Mouse (Mus musculus) midbrain, embryonic 16.5 days (tissue): ENCODE data around the gene Sh3gl1. TPM values are rescaled to one million over a fixed set of nuclear protein-coding genes. Genes with fewer than 3 reads are reported as not detected.

Experiments
- ATAC-seq: fragments of 200-750 bp; cut with Nextera tagmentation; 2 replicates; pipeline ENCODE4 v1.8.0; 2017; ENCODE audit warnings: moderate TSS enrichment
- H3K27ac ChIP-seq: fragments of 300-500 bp; sonication (generic); 2 replicates; pipeline ENCODE4 v1.5.1; 2014; ENCODE audit warnings: mild to moderate bottlenecking, low read length, mixed read lengths
- H3K27me3 ChIP-seq: fragments of 300-500 bp; sonication (generic); 2 replicates; pipeline ENCODE4 v1.6.1; 2014; ENCODE audit warnings: low read depth, low read length, mixed read lengths; ENCODE audit not compliant: control insufficient read depth, insufficient read depth
- H3K36me3 ChIP-seq: fragments of 300-500 bp; sonication (generic); 2 replicates; pipeline ENCODE4 v1.6.1; 2014; ENCODE audit warnings: mild to moderate bottlenecking, low read length, moderate library complexity, mixed read lengths; ENCODE audit not compliant: control insufficient read depth, insufficient read depth
- H3K4me1 ChIP-seq: fragments of 300-500 bp; sonication (generic); 2 replicates; pipeline ENCODE4 v1.6.1; 2014; ENCODE audit warnings: mild to moderate bottlenecking, low read length, mixed read lengths; ENCODE audit not compliant: control insufficient read depth, insufficient read depth
- H3K4me2 ChIP-seq: fragments of 300-500 bp; sonication (generic); 2 replicates; pipeline ENCODE4 v1.6.1; 2014; ENCODE audit warnings: mild to moderate bottlenecking, low read length, mixed read lengths
- H3K4me3 ChIP-seq: fragments of 300-500 bp; sonication (generic); 2 replicates; pipeline ENCODE4 v1.5.1; 2014; ENCODE audit warnings: low read depth, mild to moderate bottlenecking, low read length, moderate library complexity, mixed read lengths
- H3K9ac ChIP-seq: fragments of 300-500 bp; sonication (generic); 2 replicates; pipeline ENCODE4 v1.6.1; 2014; ENCODE audit warnings: low read depth, low read length, mixed read lengths
- H3K9me3 ChIP-seq: fragments of 300-500 bp; sonication (generic); replicated peaks from 2 replicates; pipeline ENCODE4 v1.6.1; 2014; ENCODE audit warnings: mild to moderate bottlenecking, low read length, mixed read lengths; ENCODE audit not compliant: control insufficient read depth, poor library complexity, severe bottlenecking
- WGBS: fragments of 180-500 bp; shearing (Covaris S2); extraction: QIAGEN DNeasy Blood & Tissue Kit; methylation state at CpG from one replicate; pipeline ENCODE4 v1.1.7; 2014; 5-methylcytosine and 5-hydroxymethylcytosine counted together
- polyA plus RNA-seq: library from polyadenylated mRNA; unstranded; fragments of >200 nt; fragmentation: Nextera tagmentation; extraction: Ambion mirVana; gene quantifications from 2 replicates; pipeline ENCODE4 v1.2.1, GENCODE M21; 2015

Sh3gl1 gene
- polyA plus RNA-seq, 1 experiment from 2014 or later = 102 TPM

DNA sequence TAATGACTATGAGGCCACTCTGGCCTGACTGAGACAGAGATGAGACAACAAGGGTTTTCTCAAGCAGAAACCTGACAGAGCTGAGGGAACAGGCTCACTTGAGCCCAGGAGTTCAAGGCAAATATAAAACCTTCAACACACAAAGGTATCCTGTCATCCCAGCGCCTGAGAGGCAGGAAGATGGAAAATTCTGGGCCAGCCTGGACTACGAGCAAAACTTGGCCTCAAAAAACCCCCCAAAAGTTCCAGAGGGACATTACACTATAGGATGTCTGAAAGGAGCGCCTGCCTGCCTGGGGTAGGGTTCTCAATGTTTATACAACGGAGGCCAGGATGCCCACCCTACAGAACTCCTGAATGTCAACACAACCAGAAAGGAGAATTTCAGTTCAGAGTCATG, 1.2 kb downstream of the Sh3gl1 start:
- Histone ChIP-seq H3K4me2 (peak overlapping the region; percentile 70), H3K9me3 (no peaks in the 10 kb centered on the region), H3K27ac (no peak overlapping the region), H3K4me3 (peak overlapping the region; percentile 87), H3K9ac (peak overlapping the region; percentile 92; the same call in 1 of the 2 replicates), H3K36me3 (peaks cover 6% of the 10 kb centered on the region; the same call in 1 of the 2 replicates), H3K4me1 (peaks cover 13% of the 10 kb centered on the region), H3K27me3 (no peaks in the 10 kb centered on the region)
- WGBS = 86% methylated on average over 4 of the region's 4 CpGs
- no peak for ATAC-seq

DNA sequence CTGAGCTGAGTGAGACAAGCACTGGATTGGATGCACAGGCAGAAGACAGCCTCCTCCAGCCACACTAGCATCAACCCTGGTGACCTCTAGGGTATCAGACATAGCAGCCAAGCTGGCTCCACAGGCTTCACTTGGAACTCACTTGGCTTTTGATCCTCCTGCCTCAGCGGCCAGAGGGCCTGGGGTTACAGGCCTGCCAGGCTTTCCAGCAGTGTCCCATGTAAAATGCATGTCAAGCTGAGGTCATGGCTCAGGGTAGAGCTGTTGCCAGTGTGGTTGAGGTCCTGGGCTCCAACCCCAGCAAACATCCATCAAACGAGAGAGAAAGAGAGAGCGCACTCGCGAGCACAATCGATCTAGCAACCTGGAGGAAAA, 1.7 kb downstream of the Sh3gl1 start:
- Histone ChIP-seq H3K36me3 (peaks cover 6% of the 10 kb centered on the region; the same call in 1 of the 2 replicates), H3K4me3 (no peak overlapping the region), H3K27ac (no peak overlapping the region), H3K9ac (no peak overlapping the region), H3K4me2 (no peak overlapping the region), H3K27me3 (no peaks in the 10 kb centered on the region), H3K9me3 (no peaks in the 10 kb centered on the region), H3K4me1 (peaks cover 13% of the 10 kb centered on the region)
- ATAC-seq = no peak
- 96% methylated on average over 6 of the region's 6 CpGs for WGBS

DNA sequence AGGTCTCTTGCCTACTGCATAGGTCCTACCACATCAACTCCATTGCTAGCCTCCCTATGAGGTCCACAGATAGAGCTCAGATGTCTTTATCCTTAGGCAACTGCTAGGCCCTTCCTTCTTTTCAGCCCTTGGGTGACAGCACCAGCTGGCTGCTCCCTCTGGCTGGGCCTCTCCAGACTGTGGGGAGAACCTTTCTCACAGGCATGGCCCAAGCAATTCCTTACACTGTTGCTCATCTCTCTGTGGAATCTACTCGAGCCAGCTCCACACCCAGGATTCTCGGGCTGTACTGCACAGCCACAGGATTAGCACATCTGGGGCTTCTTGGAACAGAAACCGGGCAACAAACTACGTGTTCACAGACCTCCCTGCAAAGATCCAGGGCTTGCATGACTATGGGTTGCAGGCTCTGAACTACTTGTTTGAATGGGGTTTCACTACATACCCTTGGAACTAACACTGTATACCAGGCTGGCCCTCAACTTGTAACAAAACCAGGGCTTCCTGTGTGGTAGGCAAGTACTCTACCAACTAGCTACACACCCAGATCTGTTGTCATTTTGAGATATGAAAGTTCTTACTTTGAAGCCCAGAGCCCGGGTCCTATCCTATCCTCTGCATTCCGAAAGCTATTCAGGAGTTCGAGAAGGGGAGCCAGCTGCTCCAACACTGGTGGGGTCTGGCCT, 2.3 kb downstream of the Sh3gl1 start:
- Histone ChIP-seq H3K9ac (no peak overlapping the region), H3K4me2 (no peak overlapping the region)
- WGBS = 92% methylated on average over 7 of the region's 7 CpGs

DNA sequence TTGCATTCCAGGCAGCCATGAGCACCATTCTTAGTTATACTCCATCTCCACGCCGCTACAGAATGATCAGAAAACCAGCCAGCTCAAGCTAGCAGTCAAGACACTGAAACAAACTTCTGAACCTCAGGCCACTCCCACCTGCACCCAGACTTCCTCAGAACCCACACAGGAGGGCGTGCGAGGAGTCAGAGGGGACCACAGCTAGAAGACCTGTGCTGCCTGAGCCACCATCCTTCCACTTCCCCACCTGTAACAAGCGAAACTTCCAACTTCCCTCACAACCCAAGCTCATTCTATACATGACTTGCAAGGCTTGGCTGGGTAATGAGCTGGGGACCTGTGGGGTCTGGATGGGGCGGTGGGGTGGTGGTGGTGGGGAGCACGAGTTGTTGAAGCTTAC, 3.6 kb downstream of the Sh3gl1 start:
- Histone ChIP-seq H3K36me3 (peaks cover 6% of the 10 kb centered on the region; the same call in 1 of the 2 replicates), H3K27me3 (no peaks in the 10 kb centered on the region), H3K9ac (no peak overlapping the region), H3K4me3 (no peak overlapping the region), H3K4me2 (no peak overlapping the region), H3K27ac (no peak overlapping the region), H3K4me1 (peaks cover 13% of the 10 kb centered on the region), H3K9me3 (no peaks in the 10 kb centered on the region)
- ATAC-seq = no peak
- 78% methylated on average over 7 of the region's 7 CpGs for WGBS

More for the DNA sequence above, 2.3 kb downstream of the Sh3gl1 start:
- Histone ChIP-seq H3K9me3 (no peaks in the 10 kb centered on the region), H3K4me3 (no peak overlapping the region), H3K27ac (no peak overlapping the region), H3K36me3 (peaks cover 6% of the 10 kb centered on the region; the same call in 1 of the 2 replicates), H3K27me3 (no peaks in the 10 kb centered on the region), H3K4me1 (peaks cover 13% of the 10 kb centered on the region)
- ATAC-seq = no peak

DNA sequence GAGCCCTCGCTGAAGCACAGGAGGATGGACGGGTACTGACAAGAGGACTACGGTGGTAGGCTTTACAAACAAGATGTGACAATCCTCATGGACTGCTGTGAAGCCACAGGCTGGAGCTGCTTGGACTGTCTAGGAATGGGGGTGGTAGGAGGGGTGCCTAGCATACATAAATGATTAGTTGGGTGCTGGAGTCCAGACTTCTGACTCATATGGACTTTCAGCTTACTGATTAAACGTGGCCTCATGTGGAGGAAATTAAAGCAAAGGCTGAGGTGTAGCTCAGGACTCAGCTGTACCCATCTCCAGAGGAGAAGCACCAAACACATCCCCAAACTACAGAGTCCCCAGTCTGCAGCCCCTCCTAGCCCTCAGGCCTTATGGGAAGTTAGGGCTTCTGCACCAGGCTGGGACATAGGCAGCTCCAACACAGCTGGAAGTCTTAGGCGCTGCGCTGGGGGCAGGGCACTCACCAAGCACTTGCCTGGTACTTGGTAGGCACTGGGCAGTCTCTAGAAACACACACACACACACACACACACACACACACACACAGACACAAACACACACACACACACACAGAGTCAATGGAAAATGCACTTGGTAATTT, 4.2 kb downstream of the Sh3gl1 start:
- H3K36me3 ChIP-seq = peaks cover 6% of the 10 kb centered on the region; the same call in 1 of the 2 replicates
- no peak overlapping the region for H3K27ac ChIP-seq
- no peak for ATAC-seq
- 76% methylated on average over 6 of the region's 6 CpGs for WGBS
- no peak overlapping the region for H3K4me3 ChIP-seq
- no peak overlapping the region for H3K9ac ChIP-seq
- H3K4me2 ChIP-seq = no peak overlapping the region
- H3K27me3 ChIP-seq = no peaks in the 10 kb centered on the region
- H3K9me3 ChIP-seq = no peaks in the 10 kb centered on the region
- H3K4me1 ChIP-seq = peaks cover 13% of the 10 kb centered on the region

DNA sequence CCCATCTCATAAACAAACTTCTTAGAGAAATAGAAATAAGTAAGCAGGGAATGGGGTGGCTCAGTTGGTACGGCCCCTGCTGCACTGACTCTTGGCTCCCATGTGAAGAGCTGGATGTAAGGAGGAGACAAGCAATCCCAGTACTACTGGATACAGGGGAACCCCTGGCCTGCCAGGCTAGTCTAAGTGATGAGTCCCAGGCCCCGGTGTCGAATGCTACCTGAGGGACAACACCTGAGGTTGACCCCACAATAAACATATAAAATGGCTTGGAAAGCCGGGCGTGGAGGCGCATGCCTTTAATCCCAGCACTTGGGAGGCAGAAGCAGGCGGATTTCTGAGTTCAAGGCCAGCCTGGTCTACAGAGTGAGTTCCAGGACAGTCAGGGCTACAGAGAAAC, 5.0 kb downstream of the Sh3gl1 start:
- H3K9ac ChIP-seq = no peak overlapping the region
- ATAC-seq = no peak
- no peaks in the 10 kb centered on the region for H3K9me3 ChIP-seq
- H3K4me1 ChIP-seq = peaks cover 13% of the 10 kb centered on the region
- H3K27ac ChIP-seq = no peak overlapping the region
- H3K4me3 ChIP-seq = no peak overlapping the region
- peaks cover 6% of the 10 kb centered on the region; the same call in 1 of the 2 replicates for H3K36me3 ChIP-seq
- no peak overlapping the region for H3K4me2 ChIP-seq
- WGBS = 94% methylated on average over 7 of the region's 7 CpGs
- no peaks in the 10 kb centered on the region for H3K27me3 ChIP-seq

DNA sequence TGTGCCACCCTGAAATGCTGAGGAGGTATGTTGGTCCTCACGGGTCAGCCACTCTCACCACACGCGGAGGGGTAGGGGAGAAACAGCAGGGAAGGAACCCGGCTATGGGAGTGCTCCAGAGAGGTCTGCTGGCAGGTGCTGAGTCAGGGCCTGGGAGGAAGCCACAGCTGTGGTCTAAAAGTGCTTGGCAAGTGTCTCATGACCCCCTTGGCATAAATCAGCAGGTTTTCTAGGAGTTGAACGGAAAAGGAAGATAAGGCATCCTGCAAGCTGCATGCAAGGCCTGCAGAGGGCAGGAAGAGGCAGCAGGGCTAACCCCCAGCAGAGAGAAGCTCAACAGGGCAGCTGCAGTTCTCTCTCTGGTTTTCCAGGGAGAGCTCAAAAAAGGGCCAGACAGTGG, 5.5 kb downstream of the Sh3gl1 start:
- peaks cover 6% of the 10 kb centered on the region; the same call in 1 of the 2 replicates for H3K36me3 ChIP-seq
- ATAC-seq = no peak
- H3K27ac ChIP-seq = no peak overlapping the region
- H3K4me1 ChIP-seq = peaks cover 12% of the 10 kb centered on the region
- no peak overlapping the region for H3K4me3 ChIP-seq
- no peak overlapping the region for H3K9ac ChIP-seq
- WGBS = 79% methylated on average over 5 of the region's 5 CpGs
- H3K4me2 ChIP-seq = no peak overlapping the region
- H3K9me3 ChIP-seq = no peaks in the 10 kb centered on the region
- no peaks in the 10 kb centered on the region for H3K27me3 ChIP-seq

DNA sequence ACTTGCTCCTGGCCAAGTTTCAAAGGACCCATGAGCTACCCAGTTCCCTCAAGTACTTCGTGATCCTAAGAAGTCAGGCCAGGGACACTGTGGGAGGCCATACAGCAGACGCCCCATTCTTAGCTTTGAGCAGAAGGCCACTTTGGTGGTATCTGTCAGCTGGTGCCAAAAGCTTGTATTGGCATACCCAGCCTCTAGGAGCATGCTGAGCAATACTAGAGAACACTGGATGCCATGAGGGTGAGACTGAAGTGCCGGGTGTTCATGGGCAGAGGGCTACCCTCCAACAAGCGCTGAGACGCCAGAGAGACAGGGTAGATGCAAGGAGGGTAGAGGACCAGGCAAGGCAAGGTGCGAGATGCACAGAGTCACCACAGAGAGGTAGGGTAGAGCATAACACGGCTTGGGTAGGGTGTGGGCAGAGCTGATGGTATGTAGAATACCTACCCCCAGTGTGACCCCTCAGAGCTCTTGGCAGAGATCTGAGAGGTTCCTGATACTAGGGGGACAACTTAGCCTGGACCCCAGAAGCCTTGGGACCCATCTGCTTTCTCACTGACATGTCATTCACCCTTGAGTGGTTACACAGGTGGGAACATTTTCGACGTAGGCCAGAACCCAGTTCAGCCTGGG, 6.1 kb downstream of the Sh3gl1 start:
- Histone ChIP-seq H3K9me3 (no peaks in the 10 kb centered on the region), H3K27ac (no peak overlapping the region), H3K9ac (no peak overlapping the region), H3K4me3 (no peak overlapping the region), H3K4me1 (peaks cover 7% of the 10 kb centered on the region), H3K36me3 (peaks cover 6% of the 10 kb centered on the region; the same call in 1 of the 2 replicates), H3K27me3 (no peaks in the 10 kb centered on the region), H3K4me2 (no peak overlapping the region)
- no peak for ATAC-seq
- 94% methylated on average over 9 of the region's 9 CpGs for WGBS
